Mouse (Mus musculus) ovary, postnatal 36 days (tissue): ENCODE measurements at regions not wholly inside any gene's neighbourhood (a gene's known extent, or its start where the extent isn't known, plus 50 kb on each side); places are given as distances from the start of the nearest gene placed in this dataset.
A peak's percentile ranks its signal among the peaks of the same experiment; 100 is the strongest.

Experiments used
- DNase-seq: peaks from one replicate; pipeline ENCODE4 v3.0.0; 2022; ENCODE audit warnings: low spot score, mixed read lengths

DNA sequence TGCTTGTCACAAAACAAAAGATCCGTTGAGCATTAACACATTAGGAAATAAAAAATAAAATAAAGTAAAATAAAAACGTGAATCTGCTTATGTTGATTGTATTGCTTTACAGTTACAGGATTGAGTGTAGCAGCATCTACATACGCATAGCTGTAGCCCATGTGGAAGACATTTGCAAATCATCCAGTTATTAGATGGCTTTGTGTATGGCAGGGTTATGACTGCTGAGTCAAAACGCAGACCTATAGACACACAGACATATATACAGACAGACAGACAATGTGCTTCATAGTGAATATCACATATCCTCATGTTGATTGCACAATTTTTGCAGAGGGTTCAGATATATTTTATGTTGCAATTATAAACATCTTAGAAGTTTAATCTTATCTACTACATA lies 64.5 kb downstream of the Gm11146 start:
- DNase-seq = no peak

GRCm38 (mm10) chr16:77536746-77537145 lies 65.1 kb downstream of the Gm11146 start:
- DNase-seq = no peak

GRCm38 (mm10) chr16:77536314-77536713 lies 65.6 kb downstream of the Gm11146 start:
- no peak for DNase-seq

DNA sequence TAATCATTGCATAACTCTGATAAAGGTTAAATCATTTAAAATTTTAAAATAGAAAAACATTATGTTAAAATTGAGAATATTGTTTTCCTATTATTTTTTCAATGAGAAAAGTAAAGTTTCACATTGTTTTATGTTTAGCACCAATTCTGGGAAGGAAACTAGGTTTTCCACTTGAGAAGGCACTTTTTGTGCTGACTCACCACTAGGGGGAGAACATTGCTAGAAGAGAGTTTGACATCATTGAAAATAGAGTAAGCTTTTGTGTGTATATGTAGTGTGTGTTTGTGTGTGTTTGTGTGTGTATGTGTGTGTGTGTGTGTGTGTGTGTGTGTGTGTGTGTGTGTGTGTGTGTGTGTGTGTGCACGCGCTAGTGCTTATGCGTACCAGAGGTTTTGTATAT lies 66.9 kb downstream of the Gm11146 start:
- DNase-seq = no peak

- DNase-seq = no peak
Observed at GRCm38 (mm10) chr16:77531596-77531995, 70.3 kb downstream of the Gm11146 start.

DNA sequence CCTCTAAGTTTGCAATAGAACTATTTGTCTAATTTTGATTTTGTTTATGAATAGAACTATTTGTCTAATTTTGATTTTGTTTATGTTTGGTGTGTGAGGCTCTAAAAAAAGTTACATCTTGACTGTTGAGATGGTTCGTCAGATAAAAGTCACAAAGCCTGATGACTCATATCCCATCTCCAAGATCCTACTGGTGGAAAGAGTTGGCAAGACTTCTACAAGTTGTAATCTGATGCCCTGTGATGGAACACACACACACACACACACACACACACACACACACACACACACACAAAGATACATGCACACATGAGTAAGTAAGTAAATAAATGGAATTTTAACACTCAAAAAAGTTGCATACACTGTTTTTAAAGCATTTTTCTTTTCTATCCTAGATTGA lies 73.9 kb downstream of the Gm11146 start:
- no peak for DNase-seq

- DNase-seq = no peak
Observed at GRCm38 (mm10) chr16:77514606-77515005, 87.3 kb downstream of the Gm11146 start.

- no peak for DNase-seq
Observed at GRCm38 (mm10) chr16:77503556-77503955, 98.3 kb downstream of the Gm11146 start.

GRCm38 (mm10) chr16:77502916-77503315 lies 99.0 kb downstream of the Gm11146 start:
- no peak for DNase-seq

GRCm38 (mm10) chr16:77502026-77502425 lies 99.9 kb downstream of the Gm11146 start:
- no peak for DNase-seq

DNA sequence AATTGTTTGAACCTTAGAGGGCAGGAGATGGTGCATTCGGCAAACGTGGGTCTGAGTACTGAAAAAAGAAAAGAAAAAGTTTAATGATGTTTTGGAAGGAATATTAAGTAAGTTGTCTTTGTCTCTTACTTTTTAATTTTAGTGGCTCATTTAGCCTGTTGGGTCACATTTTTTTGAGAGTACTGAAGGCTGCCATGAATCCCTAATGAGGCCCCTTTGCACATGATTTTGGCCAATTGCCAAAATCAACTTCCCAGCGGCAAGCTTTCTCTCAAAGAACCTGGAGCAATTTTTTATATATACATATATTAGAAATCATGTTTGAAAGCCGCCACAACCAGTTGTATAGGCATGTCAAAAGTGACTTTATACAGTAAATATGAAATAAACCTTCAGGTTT lies 100.9 kb downstream of the Gm11146 start:
- no peak for DNase-seq

GRCm38 (mm10) chr16:77500413-77500812 lies 101.5 kb downstream of the Gm11146 start:
- DNase-seq = peak; percentile 6

GRCm38 (mm10) chr16:77499537-77500301 lies 102.2 kb downstream of the Gm11146 start:
- DNase-seq = peak; percentile 82

- no peak for DNase-seq
Observed at GRCm38 (mm10) chr16:77495310-77495709, 106.6 kb downstream of the Gm11146 start.

DNA sequence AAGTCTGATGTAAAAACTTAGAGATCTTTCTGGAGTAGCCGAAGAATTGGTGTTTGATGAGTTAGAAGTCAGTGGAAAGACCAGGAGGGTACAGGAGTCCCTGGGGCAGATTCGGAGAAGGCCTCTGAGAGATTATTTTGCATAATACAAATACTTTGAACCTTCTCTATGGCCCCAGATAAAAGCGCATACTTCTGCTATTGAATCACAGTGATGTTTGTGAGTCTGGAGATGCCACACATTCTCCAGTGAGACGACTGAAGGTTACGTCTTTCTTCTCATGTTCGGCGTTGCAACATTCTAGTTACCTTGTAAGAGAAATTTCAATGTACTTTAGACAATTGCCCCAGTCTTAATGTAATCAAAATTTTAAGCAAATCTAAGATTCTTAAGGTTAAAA lies 107.9 kb downstream of the Gm11146 start:
- DNase-seq = no peak

GRCm38 (mm10) chr16:77488155-77488554 lies 113.7 kb downstream of the Gm11146 start:
- no peak for DNase-seq

- DNase-seq = no peak
Observed at GRCm38 (mm10) chr16:77479812-77480211, 122.1 kb downstream of the Gm11146 start.

DNA sequence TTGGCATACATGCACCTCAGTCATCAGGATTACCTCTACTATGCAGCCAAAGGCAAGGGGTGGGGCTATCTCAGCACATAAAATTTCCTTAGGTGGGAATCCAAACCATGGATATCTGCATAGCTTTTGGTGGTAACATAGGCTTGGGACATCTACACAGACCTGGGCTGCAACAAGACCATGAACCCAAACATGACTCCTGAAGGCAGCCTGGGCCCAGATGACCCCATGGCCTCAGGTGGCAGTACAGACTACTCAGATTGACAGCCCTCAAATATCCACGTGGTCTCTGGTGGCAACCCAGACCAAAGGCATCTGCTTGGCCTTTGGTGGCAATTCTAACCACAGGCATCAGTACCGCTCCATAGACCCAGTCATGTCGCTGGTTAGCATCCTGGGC lies 130.0 kb downstream of the Gm11146 start:
- DNase-seq = no peak

- DNase-seq = no peak
Observed at GRCm38 (mm10) chr16:77469903-77470302, 132.0 kb downstream of the Gm11146 start.

DNA sequence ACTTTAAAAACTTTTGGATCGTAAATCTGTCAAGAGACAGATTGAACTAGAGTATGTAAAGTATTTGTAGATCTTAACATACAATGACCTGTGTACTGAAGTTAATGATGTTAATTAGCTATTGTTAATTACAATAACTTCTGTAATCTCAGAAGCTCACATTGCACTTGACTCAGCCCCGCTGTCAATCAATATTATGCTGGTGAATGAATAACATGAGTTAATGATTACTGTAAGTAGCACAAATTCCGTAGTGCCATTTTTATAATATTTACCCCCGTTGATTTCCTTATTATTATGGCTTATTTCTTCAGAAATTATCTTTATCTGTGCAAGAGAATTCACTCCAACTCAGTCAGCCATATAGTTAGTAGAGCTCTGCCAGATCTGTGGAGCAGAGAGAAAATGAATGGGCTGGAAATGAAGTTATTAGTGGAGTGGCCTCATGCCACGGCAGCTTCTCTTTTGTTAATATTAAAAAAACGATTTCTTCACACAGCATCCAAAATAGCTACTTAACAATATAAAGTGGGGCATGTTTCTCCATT lies 132.5 kb downstream of the Gm11146 start:
- no peak for DNase-seq

DNA sequence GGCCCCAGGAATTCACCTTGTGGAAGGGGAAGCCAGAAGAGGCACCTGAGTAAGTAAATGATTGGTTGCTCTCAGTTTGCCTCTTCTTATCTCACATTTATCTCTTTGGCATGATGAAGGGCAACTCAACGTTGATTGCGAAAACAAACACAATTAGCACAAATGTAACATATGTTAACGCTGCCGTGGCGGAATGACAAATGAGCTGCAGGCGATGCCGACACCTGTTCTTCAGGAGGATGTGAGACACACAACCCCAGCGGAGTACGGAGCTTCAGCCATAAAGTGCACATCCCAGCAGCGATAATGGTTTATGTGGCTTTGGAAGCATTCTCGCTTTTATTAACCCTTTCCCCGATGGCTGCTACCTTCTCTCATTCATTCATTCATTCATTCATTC lies 134.7 kb downstream of the Gm11146 start:
- DNase-seq = no peak

DNA sequence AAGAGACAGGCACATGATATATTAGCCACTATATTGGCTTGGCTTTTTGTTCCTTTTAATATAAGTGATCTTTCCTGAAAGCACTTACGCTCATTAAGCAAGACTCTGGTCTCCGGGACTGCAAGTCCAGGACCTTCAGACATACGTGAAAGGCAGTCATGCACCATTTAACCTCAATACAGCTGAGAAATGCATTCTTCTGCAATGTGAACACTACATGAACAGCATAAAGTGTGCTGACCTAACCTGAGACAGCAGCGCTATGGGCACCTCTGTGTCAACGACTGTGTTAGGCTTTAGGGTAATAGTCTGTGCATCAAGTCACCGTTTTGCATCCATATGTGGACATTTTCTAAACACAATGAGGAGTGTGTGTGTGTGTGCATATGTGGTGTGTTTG lies 137.3 kb downstream of the Gm11146 start:
- no peak for DNase-seq

GRCm38 (mm10) chr16:77461922-77462321 lies 140.0 kb downstream of the Gm11146 start:
- no peak for DNase-seq

- DNase-seq = no peak
Observed at GRCm38 (mm10) chr16:77461459-77461858, 140.4 kb downstream of the Gm11146 start.
